Mouse (Mus musculus): ENCODE results near the gene Naaa. TPM values are rescaled to one million over a fixed set of nuclear protein-coding genes. Genes with fewer than 3 reads are reported as not detected.

The Naaa gene
- polyA plus RNA-seq, 1 experiment from 2014 or later: 12.9 TPM

DNA sequence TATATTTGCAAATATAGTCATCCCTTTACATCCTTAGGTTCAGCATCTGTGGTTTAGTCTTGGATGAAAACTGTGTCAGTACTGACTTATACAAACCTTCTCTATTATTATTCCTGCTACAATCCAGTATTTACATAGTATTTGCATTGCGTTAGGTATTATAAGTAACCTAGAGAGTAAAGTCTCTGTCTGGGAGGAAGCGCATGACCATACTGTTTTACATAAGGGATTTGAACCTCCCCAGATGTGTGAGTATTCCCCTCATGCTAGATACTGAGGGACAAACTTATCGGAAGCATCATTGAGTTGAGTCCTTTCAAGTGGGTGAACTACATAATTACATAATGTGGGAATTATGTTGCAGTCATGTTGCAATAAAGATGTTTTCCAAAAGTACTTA lies 48.5 kb downstream of the Naaa start:
- H3K9me3 ChIP-seq (ENCODE audit: control insufficient read depth, low read length): no peaks in the 10 kb centered on the region
- H3K27ac ChIP-seq (ENCODE audit: low read length): no peak overlapping the region
- no peaks in the 10 kb centered on the region for H3K36me3 ChIP-seq (ENCODE audit: control insufficient read depth, insufficient read depth, low read length)
- no peaks in the 10 kb centered on the region for H3K4me1 ChIP-seq (replicated peaks; ENCODE audit: control insufficient read depth, insufficient read depth, low read length)
- no peak overlapping the region for H3K4me3 ChIP-seq (ENCODE audit: low read length)
- no peak overlapping the region for H3K4me2 ChIP-seq (ENCODE audit: low read depth, low read length)
- no peak for ATAC-seq (ENCODE audit: low read depth)
- H3K27me3 ChIP-seq (ENCODE audit: control insufficient read depth, insufficient read depth, low read depth, low read length): no peaks in the 10 kb centered on the region
- no peak overlapping the region for H3K9ac ChIP-seq (ENCODE audit: low read length)
- WGBS: 89% methylated on average over 3 of the region's 3 CpGs

DNA sequence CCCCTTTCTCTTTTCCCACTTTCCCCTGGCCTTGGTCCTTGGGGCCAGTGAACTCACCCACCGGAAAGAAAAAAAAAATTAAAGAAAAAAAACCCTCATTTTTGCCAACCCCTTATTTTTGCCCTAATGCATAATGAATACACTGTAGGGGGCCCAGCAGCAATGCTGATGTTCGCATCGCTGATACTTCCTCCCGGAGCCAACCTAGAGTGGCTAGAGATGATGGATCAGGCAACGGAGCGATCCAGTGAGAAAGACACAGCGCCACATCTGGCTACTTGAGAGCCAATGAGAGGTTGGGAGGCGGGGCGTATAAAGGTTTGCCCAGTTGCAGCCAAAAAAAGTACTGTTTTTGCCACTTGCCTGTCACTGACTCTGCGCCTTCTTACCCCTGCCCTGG lies 49.2 kb downstream of the Naaa start:
- H3K9ac ChIP-seq (ENCODE audit: low read length): no peak overlapping the region
- H3K4me3 ChIP-seq (ENCODE audit: low read length): no peak overlapping the region
- H3K4me1 ChIP-seq (replicated peaks; ENCODE audit: control insufficient read depth, insufficient read depth, low read length): no peaks in the 10 kb centered on the region
- no peak overlapping the region for H3K4me2 ChIP-seq (ENCODE audit: low read depth, low read length)
- ATAC-seq (ENCODE audit: low read depth): no peak
- H3K27me3 ChIP-seq (ENCODE audit: control insufficient read depth, insufficient read depth, low read depth, low read length): no peaks in the 10 kb centered on the region
- no peaks in the 10 kb centered on the region for H3K9me3 ChIP-seq (ENCODE audit: control insufficient read depth, low read length)
- 26% methylated on average over 10 of the region's 10 CpGs for WGBS
- no peaks in the 10 kb centered on the region for H3K36me3 ChIP-seq (ENCODE audit: control insufficient read depth, insufficient read depth, low read length)
- no peak overlapping the region for H3K27ac ChIP-seq (ENCODE audit: low read length)

DNA sequence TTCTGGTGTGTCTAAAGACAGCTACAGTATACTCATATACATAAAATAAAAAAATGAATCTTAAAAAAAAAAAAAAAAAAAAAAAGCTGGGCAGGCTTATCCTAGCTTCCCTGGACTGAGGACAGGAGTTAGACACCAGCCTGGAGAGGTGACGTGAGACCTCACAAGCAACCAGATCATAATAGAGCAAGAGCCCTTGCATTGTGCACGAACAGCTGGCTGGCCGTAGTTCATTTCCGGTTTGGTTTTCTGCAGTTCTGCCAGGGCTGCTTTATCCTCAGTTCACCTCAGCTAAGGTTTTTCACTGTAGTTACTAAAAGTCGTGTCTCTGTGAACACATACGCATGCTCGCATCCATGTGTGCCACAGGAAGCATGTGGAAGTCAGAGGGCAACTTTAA lies 50.2 kb downstream of the Naaa start:
- H3K36me3 ChIP-seq (ENCODE audit: control insufficient read depth, insufficient read depth, low read length): no peaks in the 10 kb centered on the region
- no peak overlapping the region for H3K4me3 ChIP-seq (ENCODE audit: low read length)
- ATAC-seq (ENCODE audit: low read depth): no peak
- no peaks in the 10 kb centered on the region for H3K9me3 ChIP-seq (ENCODE audit: control insufficient read depth, low read length)
- no peaks in the 10 kb centered on the region for H3K27me3 ChIP-seq (ENCODE audit: control insufficient read depth, insufficient read depth, low read depth, low read length)
- H3K4me2 ChIP-seq (ENCODE audit: low read depth, low read length): no peak overlapping the region
- H3K4me1 ChIP-seq (replicated peaks; ENCODE audit: control insufficient read depth, insufficient read depth, low read length): no peaks in the 10 kb centered on the region
- no peak overlapping the region for H3K27ac ChIP-seq (ENCODE audit: low read length)
- H3K9ac ChIP-seq (ENCODE audit: low read length): no peak overlapping the region
- 72% methylated on average over 7 of the region's 7 CpGs for WGBS

DNA sequence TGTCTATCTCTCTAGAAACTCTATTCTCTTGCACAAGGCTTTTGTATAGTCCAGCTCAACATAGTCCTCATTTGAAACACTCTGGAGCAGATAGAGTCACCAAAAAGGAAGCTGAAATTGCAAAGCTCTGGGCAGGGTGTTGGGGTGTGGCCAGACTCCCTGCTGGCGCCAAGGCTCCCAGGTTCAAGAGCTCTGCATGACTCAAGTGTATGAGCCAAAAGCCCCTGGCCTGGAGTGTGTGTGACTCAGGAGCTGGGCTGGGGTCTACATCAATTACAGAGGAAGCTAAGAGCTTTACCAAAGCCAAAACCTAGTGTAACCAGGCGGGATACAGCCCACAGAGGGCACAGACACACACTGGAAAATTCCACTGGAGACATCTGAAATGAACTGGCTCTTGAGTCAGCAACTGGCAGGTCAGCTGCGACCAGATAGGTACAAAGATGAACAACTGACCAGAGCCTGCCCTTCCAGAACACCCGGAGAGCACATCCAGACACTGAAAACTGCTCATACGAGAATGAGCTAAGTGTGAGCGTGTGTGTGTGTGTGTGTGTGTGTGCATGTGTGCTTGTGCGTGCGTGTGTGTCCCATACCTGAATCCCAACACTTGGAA lies 57.6 kb downstream of the Naaa start:
- no peak overlapping the region for H3K4me3 ChIP-seq (ENCODE audit: low read length)
- no peak overlapping the region for H3K9ac ChIP-seq (ENCODE audit: low read length)
- 80% methylated on average over 8 of the region's 8 CpGs for WGBS
- ATAC-seq (ENCODE audit: low read depth): peak; percentile 51; the same call in 1 of the 2 replicates
- H3K4me2 ChIP-seq (ENCODE audit: low read depth, low read length): no peak overlapping the region
- no peaks in the 10 kb centered on the region for H3K9me3 ChIP-seq (ENCODE audit: control insufficient read depth, low read length)
- H3K27ac ChIP-seq (ENCODE audit: low read length): no peak overlapping the region
- no peaks in the 10 kb centered on the region for H3K4me1 ChIP-seq (replicated peaks; ENCODE audit: control insufficient read depth, insufficient read depth, low read length)
- H3K36me3 ChIP-seq (ENCODE audit: control insufficient read depth, insufficient read depth, low read length): no peaks in the 10 kb centered on the region
- no peaks in the 10 kb centered on the region for H3K27me3 ChIP-seq (ENCODE audit: control insufficient read depth, insufficient read depth, low read depth, low read length)

DNA sequence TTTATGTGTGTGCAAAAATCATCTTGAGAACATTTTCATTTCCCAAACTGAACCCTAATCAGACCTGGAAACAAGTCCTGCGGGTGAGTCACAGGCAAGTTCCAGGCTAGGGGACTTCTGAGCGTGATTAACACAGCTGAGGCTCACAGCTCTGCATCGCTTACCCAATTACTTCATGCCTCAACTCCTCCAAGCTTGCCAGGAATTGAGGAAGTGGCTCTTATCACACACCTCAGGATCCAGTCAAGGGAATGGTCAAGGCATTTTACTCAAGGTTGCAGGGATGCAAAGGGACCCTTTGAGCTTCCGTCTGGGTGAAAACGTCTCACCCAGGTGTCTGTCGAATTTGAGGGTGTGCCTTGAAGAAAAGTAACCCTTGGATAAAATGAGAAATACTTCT lies 58.1 kb downstream of the Naaa start:
- ATAC-seq (ENCODE audit: low read depth): no peak
- 54% methylated on average over 6 of the region's 6 CpGs for WGBS

DNA sequence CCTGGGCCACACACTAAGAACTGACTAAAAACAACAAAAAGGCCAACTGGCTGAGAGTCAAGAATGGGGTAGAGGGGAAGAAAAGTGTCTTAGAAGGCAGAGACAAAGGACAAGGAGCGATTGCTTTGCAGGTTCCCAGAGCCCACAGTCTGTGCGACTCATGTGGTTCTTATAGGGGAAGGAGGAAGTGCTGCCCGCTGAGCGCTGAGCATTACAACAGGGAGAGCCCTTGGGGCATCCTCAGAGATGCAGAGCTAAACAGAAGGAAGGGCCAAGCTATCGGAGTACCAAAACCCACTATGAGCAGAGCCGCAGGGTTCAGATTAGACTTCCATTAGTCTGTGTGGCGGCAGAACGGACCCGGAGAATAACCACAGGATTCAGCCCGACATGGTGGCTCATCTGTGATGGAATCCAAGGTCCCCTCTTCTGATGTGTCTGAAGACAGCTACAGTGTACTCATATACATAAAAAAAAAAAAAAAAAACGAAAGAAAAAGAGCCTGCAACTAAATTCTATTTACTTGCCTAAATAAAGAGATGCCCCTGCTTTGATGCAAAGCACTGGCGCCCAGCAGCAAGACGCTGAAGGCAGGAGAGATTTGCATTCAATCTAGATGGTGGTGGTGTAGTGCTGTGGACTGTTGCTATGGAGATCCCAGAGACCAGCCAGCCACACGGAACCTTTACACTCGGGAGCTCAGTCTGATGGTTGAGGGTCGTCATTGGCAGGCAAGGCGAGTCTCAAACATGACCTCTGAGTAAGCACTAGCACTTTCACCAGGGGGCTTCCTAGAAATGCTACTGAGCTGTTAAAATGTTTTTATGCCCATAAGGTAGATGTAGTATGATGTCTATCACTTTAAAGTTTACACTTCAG lies 58.8 kb downstream of the Naaa start:
- Histone ChIP-seq H3K27me3 (ENCODE audit: control insufficient read depth, insufficient read depth, low read depth, low read length) (no peaks in the 10 kb centered on the region), H3K36me3 (ENCODE audit: control insufficient read depth, insufficient read depth, low read length) (no peaks in the 10 kb centered on the region), H3K27ac (ENCODE audit: low read length) (no peak overlapping the region), H3K4me2 (ENCODE audit: low read depth, low read length) (no peak overlapping the region), H3K4me3 (ENCODE audit: low read length) (no peak overlapping the region), H3K9ac (ENCODE audit: low read length) (no peak overlapping the region), H3K9me3 (ENCODE audit: control insufficient read depth, low read length) (no peaks in the 10 kb centered on the region), H3K4me1 (replicated peaks; ENCODE audit: control insufficient read depth, insufficient read depth, low read length) (no peaks in the 10 kb centered on the region)
- WGBS: 55% methylated on average over 17 of the region's 17 CpGs
- ATAC-seq (ENCODE audit: low read depth): no peak

More for the DNA sequence above, 58.1 kb downstream of the Naaa start:
- Histone ChIP-seq H3K27ac (ENCODE audit: low read length) (no peak overlapping the region), H3K9ac (ENCODE audit: low read length) (no peak overlapping the region), H3K4me3 (ENCODE audit: low read length) (no peak overlapping the region), H3K4me2 (ENCODE audit: low read depth, low read length) (no peak overlapping the region), H3K4me1 (replicated peaks; ENCODE audit: control insufficient read depth, insufficient read depth, low read length) (no peaks in the 10 kb centered on the region), H3K36me3 (ENCODE audit: control insufficient read depth, insufficient read depth, low read length) (no peaks in the 10 kb centered on the region), H3K27me3 (ENCODE audit: control insufficient read depth, insufficient read depth, low read depth, low read length) (no peaks in the 10 kb centered on the region), H3K9me3 (ENCODE audit: control insufficient read depth, low read length) (no peaks in the 10 kb centered on the region)

DNA sequence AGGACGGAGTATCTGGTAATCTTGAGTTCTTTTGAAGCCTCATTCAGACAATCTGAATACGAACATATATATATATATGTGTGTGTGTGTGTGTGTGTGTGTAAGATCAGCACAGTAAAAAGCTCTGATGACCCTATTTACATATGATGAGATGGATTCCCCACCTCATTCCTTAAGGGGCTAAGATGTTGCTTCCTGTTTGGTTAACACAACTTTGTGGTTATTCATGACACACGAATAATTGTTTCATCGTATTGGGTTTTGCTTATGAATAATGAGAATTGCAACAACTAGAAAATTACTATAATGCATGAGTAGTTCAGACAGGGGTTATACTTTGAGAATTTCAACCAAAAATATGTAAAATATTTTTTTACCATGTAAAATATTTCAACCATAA lies 62.7 kb downstream of the Naaa start, which contains the start of gene U90926:
Gene U90926 (minus strand): TSS at position 101 of the 400 bp plus-strand sequence.
- no peak within 1 kb of the TSS for H3K4me3 ChIP-seq (ENCODE audit: low read length)
- no peaks in the 10 kb centered on the region for H3K4me1 ChIP-seq (replicated peaks; ENCODE audit: control insufficient read depth, insufficient read depth, low read length)
- no peak within 1 kb of the TSS for H3K9ac ChIP-seq (ENCODE audit: low read length)
- no peaks in the 10 kb centered on the region for H3K9me3 ChIP-seq (ENCODE audit: control insufficient read depth, low read length)
- H3K27ac ChIP-seq (ENCODE audit: low read length): no peak within 1 kb of the TSS
- 87% methylated on average over 4 of the region's 4 CpGs for WGBS
- ATAC-seq (ENCODE audit: low read depth): no peak
- H3K36me3 ChIP-seq (ENCODE audit: control insufficient read depth, insufficient read depth, low read length): no peaks in the 10 kb centered on the region
- H3K27me3 ChIP-seq (ENCODE audit: control insufficient read depth, insufficient read depth, low read depth, low read length): no peaks in the 10 kb centered on the region
- no peak within 1 kb of the TSS for H3K4me2 ChIP-seq (ENCODE audit: low read depth, low read length)

DNA sequence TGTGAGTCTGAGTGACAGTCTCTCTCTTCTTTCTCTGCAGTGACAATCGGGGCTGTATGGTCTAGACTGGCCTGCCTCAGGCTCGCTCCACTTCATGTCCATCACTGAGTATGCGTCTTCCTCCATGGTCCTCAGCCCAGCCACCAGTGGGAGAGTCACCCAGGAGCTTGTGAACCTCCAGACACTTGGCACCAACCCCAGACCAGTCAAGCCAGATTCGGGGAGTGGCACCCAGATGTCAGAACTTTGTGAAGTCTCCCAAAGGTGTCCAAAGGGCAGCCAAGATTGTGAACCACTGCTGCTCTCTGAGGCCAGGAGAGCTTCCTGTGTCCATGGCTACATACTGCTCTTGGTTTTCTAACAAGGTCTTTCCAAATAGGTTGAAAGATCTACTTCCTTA lies 65.7 kb downstream of the Naaa start:
- no peak for ATAC-seq (ENCODE audit: low read depth)
- 82% methylated on average over 4 of the region's 4 CpGs for WGBS

DNA sequence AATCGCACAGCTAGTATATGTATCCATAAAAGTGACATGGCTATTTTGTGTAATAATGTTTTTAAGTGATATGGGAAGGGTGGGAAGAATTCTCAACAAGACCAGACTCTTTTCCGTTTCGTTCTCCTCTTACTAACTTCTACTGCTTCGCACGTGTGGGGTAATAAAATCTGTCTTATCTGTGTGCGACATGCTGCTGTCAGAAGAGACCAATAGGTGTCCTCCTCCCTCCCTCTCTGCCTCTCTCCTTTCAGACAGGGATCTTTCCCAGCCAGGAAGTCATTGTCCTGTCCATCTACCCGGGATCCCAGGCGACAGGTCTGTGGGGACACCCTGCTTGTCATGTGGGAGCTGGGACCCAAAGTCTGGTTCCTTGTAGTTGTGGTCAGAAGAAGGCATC lies 67.8 kb downstream of the Naaa start:
- H3K9me3 ChIP-seq (ENCODE audit: control insufficient read depth, low read length): no peaks in the 10 kb centered on the region
- H3K4me3 ChIP-seq (ENCODE audit: low read length): no peak overlapping the region
- 72% methylated on average over 8 of the region's 8 CpGs for WGBS
- H3K36me3 ChIP-seq (ENCODE audit: control insufficient read depth, insufficient read depth, low read length): no peaks in the 10 kb centered on the region
- no peak for ATAC-seq (ENCODE audit: low read depth)
- H3K27me3 ChIP-seq (ENCODE audit: control insufficient read depth, insufficient read depth, low read depth, low read length): no peaks in the 10 kb centered on the region
- no peak overlapping the region for H3K27ac ChIP-seq (ENCODE audit: low read length)
- no peaks in the 10 kb centered on the region for H3K4me1 ChIP-seq (replicated peaks; ENCODE audit: control insufficient read depth, insufficient read depth, low read length)
- no peak overlapping the region for H3K9ac ChIP-seq (ENCODE audit: low read length)
- no peak overlapping the region for H3K4me2 ChIP-seq (ENCODE audit: low read depth, low read length)

More for the DNA sequence above, 65.7 kb downstream of the Naaa start:
- H3K27ac ChIP-seq (ENCODE audit: low read length): no peak overlapping the region
- no peak overlapping the region for H3K4me3 ChIP-seq (ENCODE audit: low read length)
- H3K4me2 ChIP-seq (ENCODE audit: low read depth, low read length): no peak overlapping the region
- no peak overlapping the region for H3K9ac ChIP-seq (ENCODE audit: low read length)
- no peaks in the 10 kb centered on the region for H3K9me3 ChIP-seq (ENCODE audit: control insufficient read depth, low read length)
- H3K27me3 ChIP-seq (ENCODE audit: control insufficient read depth, insufficient read depth, low read depth, low read length): no peaks in the 10 kb centered on the region
- H3K4me1 ChIP-seq (replicated peaks; ENCODE audit: control insufficient read depth, insufficient read depth, low read length): no peaks in the 10 kb centered on the region
- no peaks in the 10 kb centered on the region for H3K36me3 ChIP-seq (ENCODE audit: control insufficient read depth, insufficient read depth, low read length)

Data from lung, embryonic 16.5 days (tissue).